Mouse (Mus musculus) limb, embryonic 11.5 days (tissue): ENCODE measurements around the gene Cnn2. TPM values are rescaled to one million over a fixed set of nuclear protein-coding genes. Genes with fewer than 3 reads are reported as not detected.

Experiments
- ATAC-seq: fragments of 200-750 bp; cut with Nextera tagmentation; 2 replicates; pipeline ENCODE4 v1.8.0; 2017; ENCODE audit warnings: low read depth; ENCODE audit not compliant: insufficient number of reproducible peaks, low FRiP score, low TSS enrichment
- DNase-seq: peaks from one replicate; pipeline ENCODE4 v3.0.0-alpha.2; 2015; ENCODE audit warnings: low spot score
- H3K27ac ChIP-seq: fragments of 300-500 bp; sonication (generic); replicated peaks from 2 replicates; pipeline ENCODE4 v1.5.1; 2014; ENCODE audit warnings: low read depth, mild to moderate bottlenecking, low read length
- H3K27me3 ChIP-seq: fragments of 300-500 bp; sonication (generic); 2 replicates; pipeline ENCODE4 v1.6.1; 2014; ENCODE audit warnings: mild to moderate bottlenecking, low read length, mixed read lengths; ENCODE audit not compliant: control insufficient read depth, insufficient read depth
- H3K36me3 ChIP-seq: fragments of 300-500 bp; sonication (generic); 2 replicates; pipeline ENCODE4 v1.6.1; 2014; ENCODE audit warnings: mild to moderate bottlenecking, low read length, moderate library complexity, mixed read lengths; ENCODE audit not compliant: control insufficient read depth, insufficient read depth
- H3K4me1 ChIP-seq: fragments of 300-500 bp; sonication (generic); 2 replicates; pipeline ENCODE4 v1.6.1; 2014; ENCODE audit warnings: low read length, mixed read lengths; ENCODE audit not compliant: control insufficient read depth, insufficient read depth
- H3K4me2 ChIP-seq: fragments of 300-500 bp; sonication (generic); 2 replicates; pipeline ENCODE4 v1.6.1; 2014; ENCODE audit warnings: low read depth, mild to moderate bottlenecking, moderate library complexity; ENCODE audit not compliant: severe bottlenecking
- H3K4me3 ChIP-seq: fragments of 300-500 bp; sonication (generic); 2 replicates; pipeline ENCODE4 v1.5.1; 2014; ENCODE audit warnings: low read depth, low read length
- H3K9ac ChIP-seq: fragments of 300-500 bp; sonication (generic); 2 replicates; pipeline ENCODE4 v1.6.1; 2014; ENCODE audit warnings: mild to moderate bottlenecking, low read length
- H3K9me3 ChIP-seq: fragments of 300-500 bp; sonication (generic); 2 replicates; pipeline ENCODE4 v1.6.1; 2016; ENCODE audit warnings: low read length; ENCODE audit not compliant: control insufficient read depth
- WGBS: fragments of 180-500 bp; shearing (Covaris S2); extraction: QIAGEN DNeasy Blood & Tissue Kit; methylation state at CpG from one replicate; pipeline ENCODE4 v1.1.7; 2014; 5-methylcytosine and 5-hydroxymethylcytosine counted together
- polyA plus RNA-seq: library from polyadenylated mRNA; unstranded; fragments of >200 nt; fragmentation: Nextera tagmentation; extraction: Ambion mirVana; gene quantifications from 2 replicates; pipeline ENCODE4 v1.2.1, GENCODE M21; 2014

Gene Cnn2
- polyA plus RNA-seq, 1 experiment from 2014 or later: 255 TPM

DNA sequence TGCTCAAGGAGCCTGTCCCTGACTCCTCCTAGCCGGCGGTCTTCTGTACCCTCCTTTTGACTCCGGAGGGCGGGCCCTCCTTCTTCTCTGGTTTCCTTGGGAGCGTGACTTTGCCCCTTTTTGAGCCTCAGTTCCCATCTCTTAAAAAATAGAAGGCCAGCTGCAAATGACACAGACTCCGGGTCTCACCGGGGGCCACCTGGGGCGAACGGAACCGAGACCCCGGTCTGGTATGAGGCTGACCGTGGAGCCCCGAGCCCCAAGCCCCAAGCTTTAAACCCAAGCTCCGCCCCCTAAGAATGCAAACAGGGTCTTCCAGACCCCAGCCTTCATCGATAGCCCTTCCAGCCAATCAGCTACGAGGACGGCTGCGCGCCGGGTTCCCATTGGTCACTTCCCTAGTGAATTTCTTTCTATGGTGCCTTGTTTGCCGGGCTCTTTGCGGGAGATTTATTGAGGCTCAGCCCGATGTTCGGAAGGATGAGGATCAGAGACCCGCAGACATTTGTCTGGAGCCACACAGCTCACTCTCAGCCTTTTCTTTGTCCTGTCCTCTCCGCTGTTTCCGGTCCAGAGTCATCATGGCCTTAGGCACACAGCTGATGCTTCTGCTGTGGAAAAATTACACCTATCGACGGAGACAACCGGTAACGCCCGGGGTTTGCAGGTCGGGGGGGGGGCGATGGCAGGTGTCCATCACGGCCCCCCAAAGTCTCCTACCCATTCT lies 8.8 kb downstream of the Cnn2 start:
- Histone ChIP-seq H3K9ac (no peak overlapping the region; the same call in 1 of the 2 replicates), H3K4me3 (peak overlapping the region; percentile 32), H3K27me3 (peaks cover 12% of the 10 kb centered on the region), H3K4me2 (peak overlapping the region; percentile 65), H3K27ac (no peak overlapping the region; the same call in 1 of the 2 replicates), H3K4me1 (peaks cover 6% of the 10 kb centered on the region), H3K9me3 (no peaks in the 10 kb centered on the region), H3K36me3 (peaks cover 19% of the 10 kb centered on the region; the same call in 1 of the 2 replicates)
- ATAC-seq (peak; percentile 61; the same call in 1 of the 2 replicates), DNase-seq (peak; percentile 91)
- 1% methylated on average over 35 of the region's 35 CpGs for WGBS

- H3K27ac ChIP-seq: no peak overlapping the region
- no peaks in the 10 kb centered on the region for H3K9me3 ChIP-seq
- DNase-seq (no peak), ATAC-seq (no peak)
- peaks cover 15% of the 10 kb centered on the region; the same call in 1 of the 2 replicates for H3K36me3 ChIP-seq
- peak overlapping the region; percentile 32; the same call in 1 of the 2 replicates for H3K4me3 ChIP-seq
- H3K4me1 ChIP-seq: peaks cover 9% of the 10 kb centered on the region
- peaks cover 18% of the 10 kb centered on the region for H3K27me3 ChIP-seq
- WGBS: 7% methylated on average over 15 of the region's 15 CpGs
- peak overlapping the region; percentile 65 for H3K4me2 ChIP-seq
- H3K9ac ChIP-seq: no peak overlapping the region
Measured at GRCm38 (mm10) chr10:79997819-79998218, 9.4 kb downstream of the Cnn2 start.

DNA sequence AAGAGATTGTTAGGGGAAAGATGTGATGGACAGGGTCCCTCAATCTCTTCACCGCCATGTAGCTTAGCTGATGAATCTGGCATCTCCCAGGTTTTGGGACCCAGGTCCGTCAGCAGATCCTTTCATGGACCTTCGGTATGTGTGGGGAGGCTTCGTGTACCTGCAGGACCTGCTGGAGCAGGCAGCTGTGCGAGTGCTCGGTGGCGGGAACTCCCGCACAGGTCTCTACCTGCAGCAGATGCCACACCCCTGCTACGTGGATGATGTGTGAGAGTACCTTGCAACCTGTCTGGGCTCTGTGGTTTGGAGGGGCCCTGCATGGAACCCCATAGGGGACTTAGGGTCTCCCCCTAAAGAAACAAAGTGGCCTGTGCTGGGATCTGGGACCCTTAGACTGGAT lies 13.6 kb downstream of the Cnn2 start:
- 69% methylated on average over 9 of the region's 9 CpGs for WGBS
- H3K4me1 ChIP-seq: peaks cover 14% of the 10 kb centered on the region
- 0 out of 2 replicates have a peak overlapping the region, but pooled peaks have one; percentile 12 for H3K4me3 ChIP-seq
- H3K27ac ChIP-seq: no peak overlapping the region
- H3K9me3 ChIP-seq: no peaks in the 10 kb centered on the region
- no peak overlapping the region for H3K9ac ChIP-seq
- H3K36me3 ChIP-seq: no peaks in the 10 kb centered on the region
- no peak overlapping the region for H3K4me2 ChIP-seq
- ATAC-seq (no peak), DNase-seq (no peak)
- peaks cover 23% of the 10 kb centered on the region for H3K27me3 ChIP-seq

DNA sequence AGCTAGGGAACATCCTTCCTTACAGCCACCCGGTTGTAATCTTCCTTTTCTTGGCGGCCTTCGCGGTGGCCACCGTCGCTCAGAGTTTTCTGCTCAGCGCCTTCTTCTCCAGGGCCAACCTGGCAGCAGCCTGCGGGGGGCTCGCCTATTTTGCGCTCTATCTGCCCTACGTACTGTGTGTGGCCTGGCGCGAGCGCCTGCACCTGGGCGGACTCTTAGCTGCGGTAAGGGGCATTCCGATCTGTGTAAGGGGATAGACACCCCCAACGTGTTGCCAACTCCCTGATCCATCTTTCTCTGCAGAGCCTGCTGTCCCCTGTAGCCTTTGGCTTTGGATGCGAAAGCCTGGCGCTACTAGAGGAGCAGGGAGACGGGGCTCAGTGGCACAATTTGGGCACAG lies 14.4 kb downstream of the Cnn2 start:
- peaks cover 23% of the 10 kb centered on the region for H3K27me3 ChIP-seq
- H3K4me3 ChIP-seq: no peak overlapping the region
- ATAC-seq (no peak), DNase-seq (no peak)
- no peak overlapping the region for H3K9ac ChIP-seq
- peaks cover 11% of the 10 kb centered on the region for H3K4me1 ChIP-seq
- no peak overlapping the region for H3K27ac ChIP-seq
- 22% methylated on average over 21 of the region's 21 CpGs for WGBS
- no peaks in the 10 kb centered on the region for H3K36me3 ChIP-seq
- H3K4me2 ChIP-seq: peak overlapping the region; percentile 15; the same call in 1 of the 2 replicates
- no peaks in the 10 kb centered on the region for H3K9me3 ChIP-seq

DNA sequence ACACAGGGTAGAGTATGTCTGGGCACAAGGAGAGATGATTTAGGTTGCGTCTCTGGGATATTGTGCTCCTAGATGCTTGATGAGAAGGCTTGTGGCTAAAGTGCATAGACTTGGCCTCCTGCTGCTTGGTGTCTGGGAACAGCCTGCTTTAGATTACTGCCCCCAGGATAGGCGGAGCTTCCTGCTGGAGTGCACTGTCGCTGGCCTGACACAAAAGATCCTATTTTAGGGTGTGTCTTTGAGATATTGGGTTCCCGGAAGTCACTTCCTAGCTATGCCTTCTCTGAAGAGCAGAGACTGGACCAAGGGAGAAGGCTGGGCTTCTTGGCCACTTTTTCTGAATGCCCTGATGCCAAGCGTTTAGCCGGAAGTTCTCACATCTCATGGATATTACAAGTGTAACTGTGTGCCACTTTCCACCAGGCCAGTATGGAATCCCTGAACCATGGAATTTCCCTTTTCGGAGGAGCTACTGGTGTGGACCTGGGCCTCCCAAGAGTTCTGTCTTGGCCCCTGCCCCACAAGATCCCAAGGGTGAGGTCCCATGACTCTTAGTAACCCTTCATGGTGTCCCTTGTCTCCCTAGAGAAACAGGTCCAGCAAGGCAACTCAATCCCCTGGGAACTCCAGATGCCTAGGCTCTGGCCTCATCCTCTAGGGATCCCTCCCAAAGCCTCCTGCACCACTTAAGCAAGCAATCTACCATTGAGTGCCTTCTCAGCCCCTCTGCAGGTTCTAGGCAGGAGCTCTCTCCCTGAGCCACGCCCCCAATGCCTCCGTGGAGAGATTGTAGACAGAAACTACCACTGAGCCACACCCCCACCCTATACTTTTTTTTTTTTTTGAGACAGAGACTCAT lies 15.2 kb downstream of the Cnn2 start:
- H3K27me3 ChIP-seq: peaks cover 17% of the 10 kb centered on the region
- H3K9me3 ChIP-seq: no peaks in the 10 kb centered on the region
- 61% methylated on average over 9 of the region's 9 CpGs for WGBS
- no peak for ATAC-seq
- no peaks in the 10 kb centered on the region for H3K36me3 ChIP-seq
- no peak for DNase-seq
- no peak overlapping the region for H3K4me2 ChIP-seq
- no peak overlapping the region for H3K4me3 ChIP-seq
- H3K4me1 ChIP-seq: peaks cover 8% of the 10 kb centered on the region
- no peak overlapping the region for H3K9ac ChIP-seq
- no peak overlapping the region for H3K27ac ChIP-seq

DNA sequence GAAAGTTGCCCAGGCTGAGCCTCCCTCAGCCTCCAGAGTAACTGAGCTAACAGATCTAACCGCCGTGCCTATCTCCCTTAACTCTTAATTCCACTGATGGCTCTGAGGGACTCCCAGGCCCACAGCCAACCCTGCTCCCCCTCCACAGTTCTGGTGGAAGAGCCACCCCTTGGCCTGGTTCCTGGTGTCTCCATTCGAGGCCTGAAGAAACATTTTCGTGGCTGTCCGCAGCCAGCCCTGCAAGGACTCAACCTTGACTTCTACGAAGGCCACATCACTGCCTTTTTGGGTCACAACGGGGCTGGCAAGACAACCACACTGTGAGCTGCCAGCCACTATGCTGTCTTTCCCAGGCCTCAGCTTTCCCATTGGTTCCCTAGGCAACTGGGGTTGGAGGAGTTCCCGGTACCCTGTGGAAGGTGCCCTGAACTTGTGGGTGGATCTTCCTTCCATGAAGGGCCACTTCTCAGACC lies 15.9 kb downstream of the Cnn2 start:
- peaks cover 8% of the 10 kb centered on the region for H3K4me1 ChIP-seq
- H3K36me3 ChIP-seq: no peaks in the 10 kb centered on the region
- WGBS: 87% methylated on average over 8 of the region's 8 CpGs
- H3K9ac ChIP-seq: no peak overlapping the region
- ATAC-seq (no peak), DNase-seq (no peak)
- no peak overlapping the region for H3K4me2 ChIP-seq
- no peaks in the 10 kb centered on the region for H3K9me3 ChIP-seq
- peaks cover 17% of the 10 kb centered on the region for H3K27me3 ChIP-seq
- no peak overlapping the region for H3K4me3 ChIP-seq
- no peak overlapping the region for H3K27ac ChIP-seq

DNA sequence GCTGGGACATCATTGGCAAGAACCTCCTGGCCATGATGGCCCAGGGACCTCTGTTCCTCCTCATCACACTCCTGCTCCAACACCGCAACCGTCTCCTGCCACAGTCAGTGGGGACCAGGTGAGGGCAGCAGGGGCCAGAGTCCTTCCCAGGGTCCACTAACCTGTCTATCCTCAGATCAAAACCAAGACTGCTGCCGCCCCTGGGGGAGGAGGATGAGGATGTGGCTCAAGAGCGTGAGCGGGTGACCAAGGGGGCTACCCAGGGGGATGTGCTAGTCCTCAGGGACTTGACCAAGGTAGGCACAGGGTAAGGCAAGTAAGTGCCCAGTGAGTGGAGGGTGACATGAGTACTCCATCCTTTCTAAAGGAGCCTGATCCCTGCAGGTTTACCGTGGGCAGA lies 23.4 kb downstream of the Cnn2 start:
- Histone ChIP-seq H3K9ac (no peak overlapping the region), H3K9me3 (peaks cover 6% of the 10 kb centered on the region; the same call in 1 of the 2 replicates), H3K4me3 (no peak overlapping the region), H3K27ac (no peak overlapping the region), H3K27me3 (peaks cover 45% of the 10 kb centered on the region), H3K36me3 (no peaks in the 10 kb centered on the region), H3K4me1 (no peaks in the 10 kb centered on the region; the same call in 1 of the 2 replicates), H3K4me2 (no peak overlapping the region)
- DNase-seq: no peak
- WGBS: 78% methylated on average over 6 of the region's 6 CpGs
- no peak for ATAC-seq

DNA sequence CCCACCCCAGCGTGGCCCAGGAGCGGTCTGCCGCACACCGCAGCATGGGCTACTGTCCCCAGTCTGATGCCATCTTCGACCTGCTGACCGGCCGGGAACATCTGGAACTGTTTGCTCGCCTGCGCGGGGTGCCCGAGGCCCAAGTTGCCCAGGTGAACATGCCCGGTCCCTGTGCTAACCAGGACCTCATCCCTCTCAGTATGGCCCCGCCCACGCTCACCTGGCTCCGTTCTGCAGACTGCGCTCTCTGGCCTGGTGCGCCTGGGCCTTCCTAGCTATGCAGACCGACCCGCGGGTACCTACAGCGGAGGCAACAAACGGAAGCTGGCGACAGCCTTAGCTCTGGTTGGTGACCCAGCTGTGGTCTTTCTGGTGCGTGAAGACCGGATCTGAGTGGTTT lies 25.2 kb downstream of the Cnn2 start:
- H3K4me2 ChIP-seq: no peak overlapping the region

More for the DNA sequence above, 25.2 kb downstream of the Cnn2 start:
- 0 out of 2 replicates have a peak overlapping the region, but pooled peaks have one; percentile 18 for H3K9ac ChIP-seq
- peaks cover 45% of the 10 kb centered on the region for H3K27me3 ChIP-seq
- peaks cover 6% of the 10 kb centered on the region; the same call in 1 of the 2 replicates for H3K9me3 ChIP-seq
- H3K4me1 ChIP-seq: no peaks in the 10 kb centered on the region; the same call in 1 of the 2 replicates
- no peak for DNase-seq
- 27% methylated on average over 25 of the region's 25 CpGs for WGBS
- ATAC-seq: peak; percentile 23; the same call in 1 of the 2 replicates
- no peak overlapping the region for H3K4me3 ChIP-seq
- no peaks in the 10 kb centered on the region for H3K36me3 ChIP-seq
- H3K27ac ChIP-seq: no peak overlapping the region
